Mouse (Mus musculus) liver, adult (tissue): ENCODE measurements around the gene Zfp986.
"Not testable (repeated sequence)": the region's sequence is repeated elsewhere in the genome, so short reads cannot be mapped to it uniquely, and the experiment has no call there.

ENCODE experiments used
- GATA4 ChIP-seq: IDR thresholded peaks from 2 replicates; pipeline ENCODE4 v1.6.1; 2014; ENCODE audit warnings: mild to moderate bottlenecking, low read length; ENCODE audit not compliant: insufficient replicate concordance

The Zfp986 gene

GRCm38 (mm10) chr4:145868494-145868893 is at the start of gene Zfp986:
TSS of gene Zfp986 (plus strand) at chr4:145868794.
- not testable (repeated sequence) for TF ChIP-seq GATA4
